In genomic region chr8:107475613-107476012, GRCm38 (mm10) we compare ENCODE assay signal across 20 mouse cellular contexts. TPM values are rescaled to one million over a fixed set of nuclear protein-coding genes. Genes with fewer than 3 reads are reported as not detected.
DNase-seq lines count a peak whose midpoint lies in the region; ATAC-seq lines count a peak whose summit lies in the region.
"Had no signal": no experiment of that assay in that cellular context is flagged by ENCODE, and none has a peak within 500 bp of the region (broad histone marks: within the 10 kb centered on the region; RNA-seq: fewer than 3 reads in every experiment).

No protein-coding gene starts in this region.

- no peak for DNase-seq in frontal cortex, postnatal 14 days (ENCODE audit: low spot score in 2 of 2)
- DNase-seq in lung, adult 18-20 months, result no peak
- DNase-seq in testis, postnatal 14 days (ENCODE audit: low spot score), result peak; percentile 33
- no peak for DNase-seq in testis, postnatal 10 days (ENCODE audit: low spot score)
- DNase-seq in urinary bladder, postnatal 36 days (ENCODE audit: low spot score in 2 of 2), result no peak
- no peak for DNase-seq in T-cell, adult 2 months (ENCODE audit: low spot score)
- DNase-seq: adrenal gland, postnatal 14 days; cerebellum, adult 18-20 months; cerebellum, adult 9-11 months; cerebellum, postnatal 36 days; forebrain, postnatal 0 days; gastrocnemius, postnatal 36 days; heart, adult 11 months; heart, postnatal 36 days had no signal

- no peaks in the 10 kb centered on the region for H3K27me3 ChIP-seq in lung, embryonic 16.5 days (ENCODE audit: control insufficient read depth, insufficient read depth, low read depth, low read length)
- H3K27me3 ChIP-seq: forebrain, embryonic 12.5 days; heart, embryonic 13.5 days; hindbrain, embryonic 15.5 days had no signal

- 57% methylated on average over 3 of the region's 3 CpGs for WGBS in lung, embryonic 16.5 days

- H3K36me3 ChIP-seq in lung, embryonic 16.5 days (ENCODE audit: control insufficient read depth, insufficient read depth, low read length), result no peaks in the 10 kb centered on the region

- 0 out of 2 replicates have a peak overlapping the region, but pooled peaks have one; percentile 25 for H3K27ac ChIP-seq in lung, embryonic 16.5 days (ENCODE audit: low read length)
- H3K27ac ChIP-seq: forebrain, embryonic 12.5 days; heart, embryonic 13.5 days; hindbrain, embryonic 15.5 days had no signal

- H3K4me2 ChIP-seq in lung, embryonic 16.5 days (ENCODE audit: low read depth, low read length), result no peak overlapping the region
- H3K4me2 ChIP-seq: forebrain, embryonic 12.5 days; heart, embryonic 13.5 days; hindbrain, embryonic 15.5 days had no signal

- H3K9ac ChIP-seq in lung, embryonic 16.5 days (ENCODE audit: low read length), result no peak overlapping the region
- H3K9ac ChIP-seq: forebrain, embryonic 12.5 days; forebrain, postnatal 0 days; heart, embryonic 13.5 days; hindbrain, embryonic 15.5 days had no signal

- no peaks in the 10 kb centered on the region for H3K9me3 ChIP-seq in lung, embryonic 16.5 days (ENCODE audit: control insufficient read depth, low read length)
- H3K9me3 ChIP-seq: forebrain, embryonic 12.5 days; heart, embryonic 13.5 days; hindbrain, embryonic 15.5 days had no signal

- H3K4me3 ChIP-seq in lung, embryonic 16.5 days (ENCODE audit: low read length), result no peak overlapping the region
- H3K4me3 ChIP-seq: forebrain, embryonic 12.5 days; heart, embryonic 13.5 days; hindbrain, embryonic 15.5 days had no signal

- ATAC-seq in frontal cortex, adult (ENCODE audit: low TSS enrichment), result peak; percentile 98
- ATAC-seq in lung, embryonic 16.5 days (ENCODE audit: low read depth), result no peak
- ATAC-seq: activated CD4-positive, CD25-positive, alpha-beta regulatory T cell, adult 4 months; forebrain, postnatal 0 days had no signal

- H3K4me1 ChIP-seq in lung, embryonic 16.5 days (replicated peaks; ENCODE audit: control insufficient read depth, insufficient read depth, low read length), result peaks cover under 1% of the 10 kb centered on the region
- H3K4me1 ChIP-seq: forebrain, embryonic 12.5 days; hindbrain, embryonic 15.5 days had no signal

RNA-seq across cellular contexts. Expression of gene Wwp2, which starts 39.4 kb away (rescaled TPM):
- polyA plus RNA-seq in lung, embryonic 16.5 days (2015; fragmentation: Nextera tagmentation; extraction: Ambion mirVana), result 60.5 and 64.6 TPM in 2 replicates

RNA-seq across cellular contexts. Expression of gene Nob1, which starts 50.8 kb away (rescaled TPM):
- 71.6 and 72.9 TPM in 2 replicates for polyA plus RNA-seq in lung, embryonic 16.5 days (2015; fragmentation: Nextera tagmentation; extraction: Ambion mirVana)
